Mouse (Mus musculus): ENCODE measurements around the gene Ubac2. TPM values are rescaled to one million over a fixed set of nuclear protein-coding genes. Genes with fewer than 3 reads are reported as not detected.

The Ubac2 gene
- polyA plus RNA-seq, 1 experiment from 2014 or later, result 66.3 TPM

DNA sequence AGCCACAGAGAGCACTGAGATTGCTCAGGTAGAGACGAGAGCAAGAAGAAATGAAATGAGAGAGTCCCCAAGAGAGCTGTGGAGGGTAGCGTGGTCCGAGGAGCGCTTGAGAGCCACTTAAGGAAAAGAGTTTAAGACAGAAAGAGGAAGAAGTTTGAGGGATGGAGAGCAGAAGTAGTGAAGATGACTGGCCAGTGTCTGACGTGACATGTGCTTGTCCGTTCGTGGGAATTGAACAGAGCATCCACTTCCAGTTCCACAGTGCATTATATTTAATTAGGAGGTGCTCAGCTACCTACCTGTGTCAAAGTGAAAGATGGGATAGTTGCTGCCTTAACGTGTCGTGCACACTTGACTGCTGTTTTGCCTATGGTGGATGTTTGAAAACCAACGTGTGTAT lies 94.7 kb downstream of the Ubac2 start:
- no peak for ATAC-seq (ENCODE audit: low FRiP score)
- WGBS, result 95% methylated on average over 10 of the region's 10 CpGs
- no peaks in the 10 kb centered on the region for H3K9me3 ChIP-seq (ENCODE audit: control insufficient read depth, low read length)

GRCm38 (mm10) chr14:121981531-121981930 lies 103.1 kb downstream of the Ubac2 start:
- no peak overlapping the region for H3K27ac ChIP-seq (ENCODE audit: low read depth, low read length)
- no peaks in the 10 kb centered on the region for H3K4me1 ChIP-seq (replicated peaks; ENCODE audit: control insufficient read depth, insufficient read depth, low read length)
- no peaks in the 10 kb centered on the region for H3K27me3 ChIP-seq (ENCODE audit: control insufficient read depth, insufficient read depth, low read length)
- DNase-seq (ENCODE audit: low spot score) (no peak), ATAC-seq (ENCODE audit: low FRiP score) (no peak)
- H3K9ac ChIP-seq (ENCODE audit: low read depth, low read length), result no peak overlapping the region
- no peaks in the 10 kb centered on the region for H3K9me3 ChIP-seq (ENCODE audit: control insufficient read depth, low read length)
- WGBS, result 86% methylated on average over 1 of the region's 1 CpGs
- no peak overlapping the region for H3K4me3 ChIP-seq (ENCODE audit: low read depth, low read length)
- no peak overlapping the region for H3K4me2 ChIP-seq (replicated peaks; ENCODE audit: low read depth, low read length)
- H3K36me3 ChIP-seq (ENCODE audit: control insufficient read depth, insufficient read depth, low read length), result no peaks in the 10 kb centered on the region

More for the DNA sequence above, 94.7 kb downstream of the Ubac2 start:
- Histone ChIP-seq H3K27me3 (ENCODE audit: control insufficient read depth, insufficient read depth, low read length) (no peaks in the 10 kb centered on the region), H3K4me2 (replicated peaks; ENCODE audit: low read depth, low read length) (no peak overlapping the region), H3K4me3 (ENCODE audit: low read depth, low read length) (no peak overlapping the region), H3K4me1 (replicated peaks; ENCODE audit: control insufficient read depth, insufficient read depth, low read length) (no peaks in the 10 kb centered on the region), H3K9ac (ENCODE audit: low read depth, low read length) (no peak overlapping the region), H3K36me3 (ENCODE audit: control insufficient read depth, insufficient read depth, low read length) (no peaks in the 10 kb centered on the region), H3K27ac (ENCODE audit: low read depth, low read length) (no peak overlapping the region)
- no peak for DNase-seq (ENCODE audit: low spot score)

DNA sequence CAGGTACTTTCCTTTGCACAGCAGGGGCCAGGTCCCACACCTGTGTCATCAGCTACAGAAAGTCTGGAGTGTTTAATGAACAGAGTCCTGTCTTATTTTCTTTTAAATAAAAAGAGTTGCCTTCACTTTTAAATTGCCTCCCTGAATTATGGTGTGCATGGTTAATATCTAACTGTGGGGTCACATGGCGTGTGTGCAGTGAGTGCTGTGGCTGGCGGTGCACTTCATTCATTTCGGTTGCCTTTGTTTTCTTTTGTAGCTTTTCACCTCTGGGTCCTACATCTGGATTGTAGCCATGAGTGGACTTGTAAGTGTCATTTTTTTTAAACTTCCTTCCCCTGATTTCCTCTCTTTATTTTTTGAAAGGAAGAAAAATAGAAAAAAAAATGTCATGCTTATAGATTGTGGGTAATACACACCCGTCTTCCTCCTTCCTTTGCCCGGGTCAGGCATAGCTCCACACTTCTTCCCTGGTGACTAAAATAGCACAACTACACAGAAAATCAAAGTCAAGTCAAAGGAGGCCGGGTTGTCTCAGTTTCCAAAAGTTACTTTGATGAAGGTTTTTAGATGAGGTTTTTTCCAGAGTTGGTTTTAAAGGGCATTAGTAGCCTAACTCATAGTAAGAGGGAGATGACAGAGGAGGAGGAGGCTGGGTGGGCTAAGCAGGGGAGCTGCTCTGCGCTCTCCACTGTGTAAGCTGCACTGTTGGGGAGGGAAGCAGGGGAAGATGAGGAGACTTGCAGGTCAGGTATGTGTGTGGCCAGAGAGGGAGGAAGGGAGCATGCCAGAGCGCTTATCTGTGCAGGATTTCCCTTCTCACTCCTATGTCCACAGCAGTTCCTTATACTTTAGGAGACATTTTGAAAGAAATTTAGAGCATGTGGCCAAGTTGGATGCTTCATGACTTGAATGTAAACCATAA lies 104.9 kb downstream of the Ubac2 start:
- WGBS, result 74% methylated on average over 8 of the region's 8 CpGs
- ATAC-seq (ENCODE audit: low FRiP score) (no peak), DNase-seq (ENCODE audit: low spot score) (no peak)
- H3K9ac ChIP-seq (ENCODE audit: low read depth, low read length), result no peak overlapping the region
- H3K4me2 ChIP-seq (replicated peaks; ENCODE audit: low read depth, low read length), result no peak overlapping the region
- no peak overlapping the region for H3K27ac ChIP-seq (ENCODE audit: low read depth, low read length)
- H3K4me1 ChIP-seq (replicated peaks; ENCODE audit: control insufficient read depth, insufficient read depth, low read length), result no peaks in the 10 kb centered on the region
- H3K4me3 ChIP-seq (ENCODE audit: low read depth, low read length), result no peak overlapping the region
- no peaks in the 10 kb centered on the region for H3K9me3 ChIP-seq (ENCODE audit: control insufficient read depth, low read length)
- H3K27me3 ChIP-seq (ENCODE audit: control insufficient read depth, insufficient read depth, low read length), result no peaks in the 10 kb centered on the region
- H3K36me3 ChIP-seq (ENCODE audit: control insufficient read depth, insufficient read depth, low read length), result no peaks in the 10 kb centered on the region

- no peak overlapping the region for H3K4me3 ChIP-seq (ENCODE audit: low read depth, low read length)
- H3K27me3 ChIP-seq (ENCODE audit: control insufficient read depth, insufficient read depth, low read length), result no peaks in the 10 kb centered on the region
- H3K9me3 ChIP-seq (ENCODE audit: control insufficient read depth, low read length), result no peaks in the 10 kb centered on the region
- no peaks in the 10 kb centered on the region for H3K36me3 ChIP-seq (ENCODE audit: control insufficient read depth, insufficient read depth, low read length)
- DNase-seq (ENCODE audit: low spot score) (no peak), ATAC-seq (ENCODE audit: low FRiP score) (no peak)
- H3K4me1 ChIP-seq (replicated peaks; ENCODE audit: control insufficient read depth, insufficient read depth, low read length), result no peaks in the 10 kb centered on the region
- H3K4me2 ChIP-seq (replicated peaks; ENCODE audit: low read depth, low read length), result no peak overlapping the region
- H3K9ac ChIP-seq (ENCODE audit: low read depth, low read length), result no peak overlapping the region
- 88% methylated on average over 3 of the region's 3 CpGs for WGBS
- no peak overlapping the region for H3K27ac ChIP-seq (ENCODE audit: low read depth, low read length)
These were observed 107.1 kb downstream of the Ubac2 start for GRCm38 (mm10) chr14:121985477-121985876.

GRCm38 (mm10) chr14:121986028-121986427 lies 107.6 kb downstream of the Ubac2 start:
- Histone ChIP-seq H3K4me3 (ENCODE audit: low read depth, low read length) (no peak overlapping the region), H3K4me2 (replicated peaks; ENCODE audit: low read depth, low read length) (no peak overlapping the region), H3K4me1 (replicated peaks; ENCODE audit: control insufficient read depth, insufficient read depth, low read length) (no peaks in the 10 kb centered on the region), H3K9me3 (ENCODE audit: control insufficient read depth, low read length) (no peaks in the 10 kb centered on the region), H3K27ac (ENCODE audit: low read depth, low read length) (no peak overlapping the region), H3K36me3 (ENCODE audit: control insufficient read depth, insufficient read depth, low read length) (no peaks in the 10 kb centered on the region), H3K9ac (ENCODE audit: low read depth, low read length) (no peak overlapping the region), H3K27me3 (ENCODE audit: control insufficient read depth, insufficient read depth, low read length) (no peaks in the 10 kb centered on the region)
- WGBS, result 88% methylated on average over 6 of the region's 6 CpGs
- ATAC-seq (ENCODE audit: low FRiP score) (no peak), DNase-seq (ENCODE audit: low spot score) (no peak)

- 92% methylated on average over 1 of the region's 1 CpGs for WGBS
- DNase-seq (ENCODE audit: low spot score) (no peak), ATAC-seq (ENCODE audit: low FRiP score) (no peak)
- Histone ChIP-seq H3K4me2 (replicated peaks; ENCODE audit: low read depth, low read length) (no peak overlapping the region), H3K4me3 (ENCODE audit: low read depth, low read length) (no peak overlapping the region), H3K9ac (ENCODE audit: low read depth, low read length) (no peak overlapping the region), H3K4me1 (replicated peaks; ENCODE audit: control insufficient read depth, insufficient read depth, low read length) (no peaks in the 10 kb centered on the region), H3K9me3 (ENCODE audit: control insufficient read depth, low read length) (no peaks in the 10 kb centered on the region), H3K36me3 (ENCODE audit: control insufficient read depth, insufficient read depth, low read length) (no peaks in the 10 kb centered on the region), H3K27me3 (ENCODE audit: control insufficient read depth, insufficient read depth, low read length) (no peaks in the 10 kb centered on the region), H3K27ac (ENCODE audit: low read depth, low read length) (no peak overlapping the region)
These were observed 108.9 kb downstream of the Ubac2 start for GRCm38 (mm10) chr14:121987287-121987686.

DNA sequence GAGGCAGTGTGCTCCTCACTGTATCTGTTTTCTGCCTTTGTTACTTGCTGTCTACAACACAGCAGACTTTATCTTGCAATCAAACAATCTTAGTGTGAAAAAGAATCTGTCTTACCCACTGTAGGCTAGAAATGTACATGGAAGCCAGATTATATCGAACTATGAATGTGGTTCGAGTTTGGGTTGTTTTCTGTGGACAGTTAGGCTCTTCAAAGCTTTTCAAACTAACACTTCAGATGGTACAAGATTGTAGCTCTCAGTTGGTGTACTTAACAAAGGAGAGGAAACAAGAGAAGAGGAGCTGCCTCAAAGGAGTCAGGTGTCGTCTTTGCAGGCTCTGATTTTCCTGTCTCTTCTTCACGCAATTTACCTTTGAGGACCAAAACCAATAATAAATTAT lies 109.3 kb downstream of the Ubac2 start:
- ATAC-seq (ENCODE audit: low FRiP score), result no peak
- no peaks in the 10 kb centered on the region for H3K27me3 ChIP-seq (ENCODE audit: control insufficient read depth, insufficient read depth, low read length)
- H3K36me3 ChIP-seq (ENCODE audit: control insufficient read depth, insufficient read depth, low read length), result no peaks in the 10 kb centered on the region
- no peaks in the 10 kb centered on the region for H3K4me1 ChIP-seq (replicated peaks; ENCODE audit: control insufficient read depth, insufficient read depth, low read length)
- no peak for DNase-seq (ENCODE audit: low spot score)
- no peak overlapping the region for H3K4me3 ChIP-seq (ENCODE audit: low read depth, low read length)
- no peaks in the 10 kb centered on the region for H3K9me3 ChIP-seq (ENCODE audit: control insufficient read depth, low read length)
- no peak overlapping the region for H3K4me2 ChIP-seq (replicated peaks; ENCODE audit: low read depth, low read length)
- no peak overlapping the region for H3K27ac ChIP-seq (ENCODE audit: low read depth, low read length)
- WGBS, result 85% methylated on average over 4 of the region's 4 CpGs
- no peak overlapping the region for H3K9ac ChIP-seq (ENCODE audit: low read depth, low read length)

DNA sequence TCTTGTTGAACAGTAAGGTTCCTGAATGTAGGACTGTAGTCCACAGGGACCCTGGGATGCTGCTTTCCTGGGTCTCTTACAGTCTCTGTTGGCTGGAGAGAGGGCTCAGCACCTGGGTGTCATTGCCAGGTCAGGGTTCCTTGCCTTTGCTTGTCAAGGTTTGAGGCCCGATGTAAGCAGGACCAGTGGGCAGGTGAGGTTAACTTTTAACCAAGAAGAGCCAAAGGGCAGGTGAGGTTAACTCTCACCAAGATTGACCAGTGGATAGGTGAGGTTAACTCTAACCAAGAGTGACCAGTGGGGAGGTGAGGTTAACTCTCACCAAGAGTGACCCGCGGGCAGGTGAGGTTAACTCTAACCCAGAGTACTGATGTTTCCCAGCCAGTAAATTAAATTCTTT lies 110.9 kb downstream of the Ubac2 start:
- no peaks in the 10 kb centered on the region for H3K9me3 ChIP-seq (ENCODE audit: control insufficient read depth, low read length)
- H3K4me2 ChIP-seq (replicated peaks; ENCODE audit: low read depth, low read length), result no peak overlapping the region
- H3K36me3 ChIP-seq (ENCODE audit: control insufficient read depth, insufficient read depth, low read length), result 0 out of 2 replicates have a peak, but pooled peaks cover 1% of the 10 kb centered on the region
- H3K27ac ChIP-seq (ENCODE audit: low read depth, low read length), result no peak overlapping the region
- H3K4me3 ChIP-seq (ENCODE audit: low read depth, low read length), result no peak overlapping the region
- WGBS, result 98% methylated on average over 3 of the region's 3 CpGs
- no peak for ATAC-seq (ENCODE audit: low FRiP score)
- no peak overlapping the region for H3K9ac ChIP-seq (ENCODE audit: low read depth, low read length)
- no peaks in the 10 kb centered on the region for H3K4me1 ChIP-seq (replicated peaks; ENCODE audit: control insufficient read depth, insufficient read depth, low read length)
- no peak for DNase-seq (ENCODE audit: low spot score)
- H3K27me3 ChIP-seq (ENCODE audit: control insufficient read depth, insufficient read depth, low read length), result no peaks in the 10 kb centered on the region

DNA sequence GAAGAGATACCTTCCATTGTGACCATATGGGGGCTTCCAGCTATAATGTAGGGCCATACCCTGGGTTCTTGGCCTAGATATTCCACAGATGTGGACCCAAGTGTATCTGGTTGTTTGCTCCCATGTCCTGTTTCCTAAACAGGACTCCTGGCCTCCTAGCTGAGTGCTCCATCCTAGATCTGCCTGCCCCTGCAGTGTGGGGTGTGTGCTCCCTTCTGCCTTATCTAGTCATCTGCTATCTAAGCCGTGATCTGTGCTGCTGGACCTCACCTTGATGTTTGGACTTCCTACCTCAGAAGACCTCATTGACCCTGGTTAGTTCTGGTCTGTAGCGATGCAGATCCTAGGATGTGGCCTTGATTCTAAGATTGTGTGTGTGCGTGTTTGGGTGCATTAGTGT lies 111.4 kb downstream of the Ubac2 start:
- no peak overlapping the region for H3K9ac ChIP-seq (ENCODE audit: low read depth, low read length)
- H3K4me1 ChIP-seq (replicated peaks; ENCODE audit: control insufficient read depth, insufficient read depth, low read length), result no peaks in the 10 kb centered on the region
- whole genome bisulfite sequencing, result 96% methylated on average over 3 of the region's 3 CpGs
- ATAC-seq (ENCODE audit: low FRiP score) (no peak), DNase-seq (ENCODE audit: low spot score) (no peak)
- H3K4me3 ChIP-seq (ENCODE audit: low read depth, low read length), result no peak overlapping the region
- H3K36me3 ChIP-seq (ENCODE audit: control insufficient read depth, insufficient read depth, low read length), result 0 out of 2 replicates have a peak, but pooled peaks cover 2% of the 10 kb centered on the region
- no peaks in the 10 kb centered on the region for H3K9me3 ChIP-seq (ENCODE audit: control insufficient read depth, low read length)
- H3K27ac ChIP-seq (ENCODE audit: low read depth, low read length), result no peak overlapping the region
- no peak overlapping the region for H3K4me2 ChIP-seq (replicated peaks; ENCODE audit: low read depth, low read length)
- H3K27me3 ChIP-seq (ENCODE audit: control insufficient read depth, insufficient read depth, low read length), result no peaks in the 10 kb centered on the region

All from hindbrain, embryonic 11.5 days (tissue).